Mouse (Mus musculus) small intestine, adult 2 months (tissue): Measurements from ENCODE around the gene Ube2d2b. TPM values are rescaled to one million over a fixed set of nuclear protein-coding genes. Genes with fewer than 3 reads are reported as not detected.

Source experiments
- H3K27ac ChIP-seq: fragments of 200-500 bp; 2 replicates; pipeline ENCODE4 v1.5.1; 2012; ENCODE audit warnings: low read depth, low read length, control low read depth, inconsistent platforms; ENCODE audit not compliant: insufficient read depth
- H3K27me3 ChIP-seq: fragments of 200-500 bp; 2 replicates; pipeline ENCODE4 v1.6.1; 2012; ENCODE audit warnings: mild to moderate bottlenecking, moderate library complexity, low read length, inconsistent platforms; ENCODE audit not compliant: control insufficient read depth, insufficient read depth
- H3K36me3 ChIP-seq: fragments of 200-500 bp; 2 replicates; pipeline ENCODE4 v1.6.1; 2012; ENCODE audit warnings: mild to moderate bottlenecking, low read length, control low read depth, inconsistent platforms; ENCODE audit not compliant: control insufficient read depth, insufficient read depth
- H3K4me1 ChIP-seq: fragments of 200-500 bp; 2 replicates; pipeline ENCODE4 v1.6.1; 2012; ENCODE audit warnings: low read length, inconsistent platforms, mixed read lengths; ENCODE audit not compliant: control insufficient read depth, insufficient read depth, insufficient read length
- H3K4me3 ChIP-seq: fragments of 200-500 bp; 2 replicates; pipeline ENCODE4 v1.5.1; 2012; ENCODE audit warnings: low read depth, mild to moderate bottlenecking, control low read depth, inconsistent platforms, low read length, moderate library complexity
- CTCF ChIP-seq: fragments of 200-500 bp; IDR thresholded peaks from 2 replicates; pipeline ENCODE4 v1.5.1; 2012; ENCODE audit warnings: low read depth, mild to moderate bottlenecking, control low read depth, inconsistent platforms, low read length, moderate library complexity, mixed read lengths; ENCODE audit not compliant: insufficient replicate concordance, insufficient read length; ENCODE audit errors: extremely low read depth
- POLR2A ChIP-seq: fragments of 200-500 bp; IDR thresholded peaks from 2 replicates; pipeline ENCODE4 v1.6.1; 2012; ENCODE audit warnings: low read depth, mild to moderate bottlenecking, control low read depth, inconsistent platforms, low read length, moderate library complexity
- WGBS: fragments of 180-500 bp; shearing (Covaris S2); methylation state at CpG from one replicate; pipeline ENCODE4 v1.1.7; 2018; 5-methylcytosine and 5-hydroxymethylcytosine counted together
- polyA plus RNA-seq: library from polyadenylated mRNA; depleted of rRNA; stranded (reverse); fragments of >200 nt; gene quantifications from 2 replicates; pipeline ENCODE4 v1.2.3, GENCODE M21; 2012; rRNA removed

Ube2d2b gene
- polyA plus RNA-seq, 1 experiment, result not detected

GRCm38 (mm10) chr5:107880710-107881109, 50.8 kb downstream of the Ube2d2b start:
- WGBS, result 68% methylated on average over 5 of the region's 5 CpGs
- no peaks in the 10 kb centered on the region for H3K27me3 ChIP-seq
- H3K4me1 ChIP-seq, result no peaks in the 10 kb centered on the region
- H3K4me3 ChIP-seq, result no peak overlapping the region
- no peak overlapping the region for H3K27ac ChIP-seq
- H3K36me3 ChIP-seq, result no peaks in the 10 kb centered on the region
- no peak for TF ChIP-seq POLR2A
- TF ChIP-seq CTCF, result no peak

Other genes starting within 250 kb of the Ube2d2b start
- gene Rpap2, start 232.7 kb upstream of the Ube2d2b start, polyA plus RNA-seq, result 0.24 and 0.35 TPM in 2 replicates
- gene Glmn, start 232.2 kb upstream of the Ube2d2b start, polyA plus RNA-seq, result 0.22 TPM in 1 of 2 replicates, not detected in the other
- 7.9 and 8.7 TPM in 2 replicates for gene Gfi1, start 104.1 kb upstream of the Ube2d2b start, polyA plus RNA-seq
- 4.6 and 8.1 TPM in 2 replicates for gene Evi5, start 45.0 kb downstream of the Ube2d2b start, polyA plus RNA-seq
- gene Rpl5, start 70.4 kb downstream of the Ube2d2b start, polyA plus RNA-seq, result 34.3 and 62.3 TPM in 2 replicates
- gene Fam69a, start 157.0 kb downstream of the Ube2d2b start, polyA plus RNA-seq, result 0.08 and 0.30 TPM in 2 replicates
- 1.1 and 2.0 TPM in 2 replicates for gene Mtf2, start 235.6 kb downstream of the Ube2d2b start, polyA plus RNA-seq